Mouse (Mus musculus): Measurements from ENCODE around the gene Cd24a. TPM values are rescaled to one million over a fixed set of nuclear protein-coding genes. Genes with fewer than 3 reads are reported as not detected.

The Cd24a gene
- polyA plus RNA-seq, 1 experiment from 2014 or later, result 367 TPM

- peak; percentile 15 for DNase-seq (ENCODE audit: low spot score)
- Histone ChIP-seq H3K4me1 (peaks cover 8% of the 10 kb centered on the region), H3K27ac (replicated peaks) (no peak overlapping the region), H3K9me3 (no peaks in the 10 kb centered on the region), H3K27me3 (replicated peaks; ENCODE audit: low read depth, poor library complexity, severe bottlenecking) (no peaks in the 10 kb centered on the region), H3K4me3 (no peak overlapping the region), H3K36me3 (replicated peaks) (no peaks in the 10 kb centered on the region)
- WGBS, result 6% methylated on average over 6 of the region's 6 CpGs
These were observed 41.0 kb downstream of the Cd24a start for GRCm38 (mm10) chr10:43619059-43619531.

GRCm38 (mm10) chr10:43619939-43620338 lies 41.9 kb downstream of the Cd24a start:
- Histone ChIP-seq H3K4me1 (peaks cover 8% of the 10 kb centered on the region), H3K4me3 (no peak overlapping the region), H3K27me3 (replicated peaks; ENCODE audit: low read depth, poor library complexity, severe bottlenecking) (no peaks in the 10 kb centered on the region), H3K27ac (replicated peaks) (no peak overlapping the region), H3K9me3 (no peaks in the 10 kb centered on the region), H3K36me3 (replicated peaks) (no peaks in the 10 kb centered on the region)
- no peak for DNase-seq (ENCODE audit: low spot score)
- 82% methylated on average over 2 of the region's 2 CpGs for WGBS

- 93% methylated on average over 8 of the region's 8 CpGs for WGBS
- Histone ChIP-seq H3K27ac (replicated peaks) (no peak overlapping the region; the same call in 1 of the 2 replicates), H3K4me1 (peaks cover 8% of the 10 kb centered on the region)
These were observed 45.4 kb downstream of the Cd24a start for GRCm38 (mm10) chr10:43623510-43623909.

GRCm38 (mm10) chr10:43624362-43624761 lies 46.3 kb downstream of the Cd24a start:
- no peak overlapping the region for H3K27ac ChIP-seq (replicated peaks)
- H3K4me1 ChIP-seq, result peaks cover 2% of the 10 kb centered on the region
- no peak for DNase-seq (ENCODE audit: low spot score)
- H3K27me3 ChIP-seq (replicated peaks; ENCODE audit: low read depth, poor library complexity, severe bottlenecking), result no peaks in the 10 kb centered on the region
- no peak overlapping the region for H3K4me3 ChIP-seq
- H3K36me3 ChIP-seq (replicated peaks), result no peaks in the 10 kb centered on the region
- WGBS, result 82% methylated on average over 5 of the region's 5 CpGs
- no peaks in the 10 kb centered on the region for H3K9me3 ChIP-seq

More at GRCm38 (mm10) chr10:43623510-43623909, 45.4 kb downstream of the Cd24a start:
- H3K9me3 ChIP-seq, result no peaks in the 10 kb centered on the region
- no peak overlapping the region for H3K4me3 ChIP-seq
- DNase-seq (ENCODE audit: low spot score), result no peak
- H3K27me3 ChIP-seq (replicated peaks; ENCODE audit: low read depth, poor library complexity, severe bottlenecking), result no peaks in the 10 kb centered on the region
- no peaks in the 10 kb centered on the region for H3K36me3 ChIP-seq (replicated peaks)

GRCm38 (mm10) chr10:43624791-43625398 lies 46.8 kb downstream of the Cd24a start:
- no peak overlapping the region for H3K27ac ChIP-seq (replicated peaks)
- WGBS, result 66% methylated on average over 2 of the region's 2 CpGs
- H3K36me3 ChIP-seq (replicated peaks), result no peaks in the 10 kb centered on the region
- no peaks in the 10 kb centered on the region for H3K27me3 ChIP-seq (replicated peaks; ENCODE audit: low read depth, poor library complexity, severe bottlenecking)
- H3K9me3 ChIP-seq, result no peaks in the 10 kb centered on the region
- no peak for DNase-seq (ENCODE audit: low spot score)
- no peak overlapping the region for H3K4me3 ChIP-seq
- H3K4me1 ChIP-seq, result no peaks in the 10 kb centered on the region; the same call in 1 of the 2 replicates

- no peaks in the 10 kb centered on the region for H3K36me3 ChIP-seq (replicated peaks)
- no peak overlapping the region for H3K4me3 ChIP-seq
- H3K27ac ChIP-seq (replicated peaks), result no peak overlapping the region
- WGBS, result 84% methylated on average over 2 of the region's 2 CpGs
- no peaks in the 10 kb centered on the region; the same call in 1 of the 2 replicates for H3K4me1 ChIP-seq
- DNase-seq (ENCODE audit: low spot score), result no peak
- no peaks in the 10 kb centered on the region for H3K27me3 ChIP-seq (replicated peaks; ENCODE audit: low read depth, poor library complexity, severe bottlenecking)
- no peaks in the 10 kb centered on the region for H3K9me3 ChIP-seq
These were observed 47.5 kb downstream of the Cd24a start for GRCm38 (mm10) chr10:43625578-43625977.

- Histone ChIP-seq H3K4me1 (peaks cover 5% of the 10 kb centered on the region), H3K36me3 (replicated peaks) (no peaks in the 10 kb centered on the region), H3K9me3 (no peaks in the 10 kb centered on the region), H3K27ac (replicated peaks) (no peak overlapping the region), H3K27me3 (replicated peaks; ENCODE audit: low read depth, poor library complexity, severe bottlenecking) (no peaks in the 10 kb centered on the region), H3K4me3 (no peak overlapping the region)
- WGBS, result 67% methylated on average over 5 of the region's 5 CpGs
- DNase-seq (ENCODE audit: low spot score), result no peak
These were observed 51.1 kb downstream of the Cd24a start for GRCm38 (mm10) chr10:43629216-43629615.

- Histone ChIP-seq H3K27me3 (replicated peaks; ENCODE audit: low read depth, poor library complexity, severe bottlenecking) (no peaks in the 10 kb centered on the region), H3K9me3 (no peaks in the 10 kb centered on the region)
These were observed 51.8 kb downstream of the Cd24a start for GRCm38 (mm10) chr10:43629857-43630256.

GRCm38 (mm10) chr10:43630634-43631033 lies 52.5 kb downstream of the Cd24a start:
- H3K4me1 ChIP-seq, result peaks cover 5% of the 10 kb centered on the region
- no peaks in the 10 kb centered on the region for H3K36me3 ChIP-seq (replicated peaks)
- H3K4me3 ChIP-seq, result no peak overlapping the region
- H3K27ac ChIP-seq (replicated peaks), result no peak overlapping the region
- H3K27me3 ChIP-seq (replicated peaks; ENCODE audit: low read depth, poor library complexity, severe bottlenecking), result no peaks in the 10 kb centered on the region
- no peaks in the 10 kb centered on the region for H3K9me3 ChIP-seq
- DNase-seq (ENCODE audit: low spot score), result no peak
- 82% methylated on average over 4 of the region's 4 CpGs for WGBS

More at GRCm38 (mm10) chr10:43629857-43630256, 51.8 kb downstream of the Cd24a start:
- DNase-seq (ENCODE audit: low spot score), result no peak
- Histone ChIP-seq H3K36me3 (replicated peaks) (no peaks in the 10 kb centered on the region), H3K4me3 (no peak overlapping the region), H3K4me1 (peaks cover 5% of the 10 kb centered on the region), H3K27ac (replicated peaks) (no peak overlapping the region)

GRCm38 (mm10) chr10:43631049-43631448 lies 53.0 kb downstream of the Cd24a start:
- no peak for DNase-seq (ENCODE audit: low spot score)
- peaks cover 5% of the 10 kb centered on the region for H3K4me1 ChIP-seq
- no peaks in the 10 kb centered on the region for H3K36me3 ChIP-seq (replicated peaks)
- no peaks in the 10 kb centered on the region for H3K27me3 ChIP-seq (replicated peaks; ENCODE audit: low read depth, poor library complexity, severe bottlenecking)
- H3K9me3 ChIP-seq, result no peaks in the 10 kb centered on the region
- no peak overlapping the region for H3K4me3 ChIP-seq
- H3K27ac ChIP-seq (replicated peaks), result no peak overlapping the region

- no peak overlapping the region for H3K4me3 ChIP-seq
- H3K27ac ChIP-seq (replicated peaks), result no peak overlapping the region
- H3K27me3 ChIP-seq (replicated peaks; ENCODE audit: low read depth, poor library complexity, severe bottlenecking), result no peaks in the 10 kb centered on the region
- H3K4me1 ChIP-seq, result peaks cover 5% of the 10 kb centered on the region
- H3K36me3 ChIP-seq (replicated peaks), result no peaks in the 10 kb centered on the region
- no peak for DNase-seq (ENCODE audit: low spot score)
- 70% methylated on average over 2 of the region's 2 CpGs for WGBS
- H3K9me3 ChIP-seq, result no peaks in the 10 kb centered on the region
These were observed 53.7 kb downstream of the Cd24a start for GRCm38 (mm10) chr10:43631639-43632354.

GRCm38 (mm10) chr10:43633117-43633516 lies 55.0 kb downstream of the Cd24a start:
- Histone ChIP-seq H3K27ac (replicated peaks) (no peak overlapping the region), H3K9me3 (no peaks in the 10 kb centered on the region), H3K36me3 (replicated peaks) (no peaks in the 10 kb centered on the region), H3K4me3 (no peak overlapping the region), H3K4me1 (peaks cover 5% of the 10 kb centered on the region), H3K27me3 (replicated peaks; ENCODE audit: low read depth, poor library complexity, severe bottlenecking) (no peaks in the 10 kb centered on the region)
- DNase-seq (ENCODE audit: low spot score), result no peak
- WGBS, result 93% methylated on average over 4 of the region's 4 CpGs
